Comparison of ENCODE assay signal across 12 mouse cellular contexts in the genomic region with DNA sequence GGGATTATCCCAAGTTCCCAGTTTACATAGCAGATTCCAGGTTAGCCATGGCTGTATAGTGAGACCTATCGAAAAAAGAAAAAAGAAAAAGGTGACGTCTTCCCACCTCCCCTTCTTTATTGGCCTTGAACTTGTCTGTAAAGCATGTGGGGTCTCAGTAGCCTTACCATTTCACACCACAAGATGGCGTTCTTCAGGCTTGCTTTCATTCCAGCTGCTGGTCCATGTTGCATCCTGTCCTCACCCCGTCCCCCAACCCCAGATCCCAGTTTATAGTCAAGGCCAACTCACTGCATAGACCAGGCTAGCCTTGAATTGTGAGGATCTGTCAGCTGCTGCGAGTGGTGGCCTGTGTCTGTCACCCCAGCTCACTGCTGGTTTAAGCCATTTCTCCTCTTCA.
DNase-seq lines count a peak whose midpoint lies in the region; ATAC-seq lines count a peak whose summit lies in the region.
"Had no signal": no experiment of that assay in that cellular context is flagged by ENCODE, and none has a peak within 500 bp of the region (broad histone marks: within the 10 kb centered on the region; RNA-seq: fewer than 3 reads in every experiment).

No protein-coding gene starts in this region.

- no peaks in the 10 kb centered on the region for H3K9me3 ChIP-seq in limb, embryonic 11.5 days (ENCODE audit: control insufficient read depth, low read length)
- H3K9me3 ChIP-seq in limb, embryonic 10.5 days (replicated peaks) = no peaks in the 10 kb centered on the region
- H3K9me3 ChIP-seq in neural tube, embryonic 12.5 days = no peaks in the 10 kb centered on the region
- H3K9me3 ChIP-seq in forebrain, embryonic 12.5 days = 0 out of 2 replicates have a peak, but pooled peaks cover 4% of the 10 kb centered on the region
- H3K9me3 ChIP-seq: embryonic facial prominence, embryonic 15.5 days; lung, embryonic 15.5 days had no signal

- H3K4me3 ChIP-seq in limb, embryonic 11.5 days (ENCODE audit: low read depth, low read length) = no peak overlapping the region
- H3K4me3 ChIP-seq in limb, embryonic 10.5 days = no peak overlapping the region
- no peak overlapping the region for H3K4me3 ChIP-seq in neural tube, embryonic 12.5 days
- no peak overlapping the region for H3K4me3 ChIP-seq in forebrain, embryonic 12.5 days (replicated peaks)
- H3K4me3 ChIP-seq: embryonic facial prominence, embryonic 15.5 days; lung, embryonic 15.5 days had no signal

- no peaks in the 10 kb centered on the region for H3K36me3 ChIP-seq in limb, embryonic 11.5 days (ENCODE audit: control insufficient read depth, insufficient read depth, low read length)
- H3K36me3 ChIP-seq in limb, embryonic 10.5 days = peaks cover 5% of the 10 kb centered on the region
- H3K36me3 ChIP-seq in neural tube, embryonic 12.5 days = no peaks in the 10 kb centered on the region
- H3K36me3 ChIP-seq in forebrain, embryonic 12.5 days (replicated peaks) = peaks cover 4% of the 10 kb centered on the region; the same call in 1 of the 2 replicates
- H3K36me3 ChIP-seq: embryonic facial prominence, embryonic 15.5 days; lung, embryonic 15.5 days had no signal

- no peak overlapping the region for H3K27ac ChIP-seq in limb, embryonic 11.5 days (replicated peaks; ENCODE audit: low read depth, low read length)
- H3K27ac ChIP-seq in limb, embryonic 10.5 days = no peak overlapping the region
- no peak overlapping the region for H3K27ac ChIP-seq in neural tube, embryonic 12.5 days
- no peak overlapping the region for H3K27ac ChIP-seq in forebrain, embryonic 12.5 days
- H3K27ac ChIP-seq: embryonic facial prominence, embryonic 15.5 days; lung, embryonic 15.5 days had no signal

- WGBS in limb, embryonic 11.5 days = 74% methylated on average over 5 of the region's 5 CpGs
- 74% methylated on average over 5 of the region's 5 CpGs for WGBS in limb, embryonic 10.5 days
- WGBS in neural tube, embryonic 12.5 days = 73% methylated on average over 5 of the region's 5 CpGs
- 73% methylated on average over 5 of the region's 5 CpGs for WGBS in forebrain, embryonic 12.5 days

- no peak overlapping the region for H3K4me2 ChIP-seq in limb, embryonic 11.5 days (ENCODE audit: low read depth, severe bottlenecking)
- no peak overlapping the region for H3K4me2 ChIP-seq in neural tube, embryonic 12.5 days (replicated peaks)
- no peak overlapping the region for H3K4me2 ChIP-seq in forebrain, embryonic 12.5 days
- H3K4me2 ChIP-seq: embryonic facial prominence, embryonic 15.5 days; lung, embryonic 15.5 days had no signal

- DNase-seq in embryo, embryonic 10.5 days (ENCODE audit: low spot score) = peak; percentile 24
- no peak for DNase-seq in embryo, embryonic 11 days
- peak; percentile 42 for DNase-seq in limb, embryonic 11.5 days (ENCODE audit: low spot score)
- no peak for DNase-seq in limb, embryonic 10.5 days (ENCODE audit: low spot score)
- DNase-seq in neural tube, embryonic 10.5 days (ENCODE audit: extremely low spot score, low spot score) = no peak
- DNase-seq in spleen, postnatal 10 days (ENCODE audit: low spot score in 2 of 2) = no peak
- DNase-seq: cerebellum, adult 9-10 months; heart, postnatal 10 days had no signal

- no peaks in the 10 kb centered on the region for H3K27me3 ChIP-seq in limb, embryonic 11.5 days (ENCODE audit: control insufficient read depth, insufficient read depth, low read length)
- no peaks in the 10 kb centered on the region for H3K27me3 ChIP-seq in limb, embryonic 10.5 days (ENCODE audit: low read depth, poor library complexity, severe bottlenecking)
- H3K27me3 ChIP-seq in neural tube, embryonic 12.5 days (replicated peaks) = no peaks in the 10 kb centered on the region
- no peaks in the 10 kb centered on the region for H3K27me3 ChIP-seq in forebrain, embryonic 12.5 days
- H3K27me3 ChIP-seq: embryonic facial prominence, embryonic 15.5 days; lung, embryonic 15.5 days had no signal

- no peaks in the 10 kb centered on the region; the same call in 1 of the 2 replicates for H3K4me1 ChIP-seq in limb, embryonic 11.5 days (ENCODE audit: control insufficient read depth, insufficient read depth, low read length)
- peaks cover 8% of the 10 kb centered on the region for H3K4me1 ChIP-seq in limb, embryonic 10.5 days
- H3K4me1 ChIP-seq in neural tube, embryonic 12.5 days = no peaks in the 10 kb centered on the region; the same call in none of the 2 replicates
- no peaks in the 10 kb centered on the region for H3K4me1 ChIP-seq in forebrain, embryonic 12.5 days

- ATAC-seq in limb, embryonic 11.5 days (ENCODE audit: insufficient number of reproducible peaks, low FRiP score, low TSS enrichment, low read depth) = no peak
- 0 out of 2 replicates have a peak, but pooled peaks have one; percentile 21 for ATAC-seq in neural tube, embryonic 12.5 days (ENCODE audit: low FRiP score, low read depth)
- ATAC-seq in forebrain, embryonic 12.5 days (ENCODE audit: low FRiP score) = no peak

- no peak overlapping the region for H3K9ac ChIP-seq in limb, embryonic 11.5 days (ENCODE audit: low read length)
- no peak overlapping the region for H3K9ac ChIP-seq in neural tube, embryonic 12.5 days
- no peak overlapping the region for H3K9ac ChIP-seq in forebrain, embryonic 12.5 days
- H3K9ac ChIP-seq: embryonic facial prominence, embryonic 15.5 days; lung, embryonic 15.5 days had no signal

Comparison
In these comparisons a context has a peak if more than half of its experiments do, and no peak if none do; other contexts are left out.
1. DNase-seq: peak in embryo, embryonic 10.5 days (single experiment) and limb, embryonic 11.5 days (single experiment); none in embryo, embryonic 11 days (single experiment), limb, embryonic 10.5 days (single experiment), neural tube, embryonic 10.5 days (single experiment) and spleen, postnatal 10 days (0 of 2).